Mouse (Mus musculus) heart, embryonic 13.5 days (tissue): ENCODE results near the gene Gm14597. TPM values are rescaled to one million over a fixed set of nuclear protein-coding genes. Genes with fewer than 3 reads are reported as not detected.
"Not testable (repeated sequence)": the region's sequence is repeated elsewhere in the genome, so short reads cannot be mapped to it uniquely, and the experiment has no call there.

Experiments used
- ATAC-seq: fragments of 200-750 bp; cut with Nextera tagmentation; 2 replicates; pipeline ENCODE4 v1.8.0; 2017; ENCODE audit warnings: moderate TSS enrichment; ENCODE audit not compliant: insufficient number of reproducible peaks, low FRiP score, low TSS enrichment; ENCODE audit errors: extremely low read depth
- H3K27ac ChIP-seq: fragments of 300-500 bp; sonication (generic); replicated peaks from 2 replicates; pipeline ENCODE4 v1.5.1; 2015; ENCODE audit warnings: moderate library complexity, mild to moderate bottlenecking, inconsistent platforms
- H3K27me3 ChIP-seq: fragments of 300-500 bp; sonication (generic); replicated peaks from 2 replicates; pipeline ENCODE4 v1.6.1; 2015; ENCODE audit warnings: mild to moderate bottlenecking, inconsistent platforms
- H3K36me3 ChIP-seq: fragments of 300-500 bp; sonication (generic); 2 replicates; pipeline ENCODE4 v1.6.1; 2015; ENCODE audit warnings: mild to moderate bottlenecking, inconsistent platforms
- H3K4me1 ChIP-seq: fragments of 300-500 bp; sonication (generic); 2 replicates; pipeline ENCODE4 v1.6.1; 2015; ENCODE audit warnings: inconsistent platforms
- H3K4me2 ChIP-seq: fragments of 300-500 bp; sonication (generic); 2 replicates; pipeline ENCODE4 v1.6.1; 2015; ENCODE audit warnings: inconsistent platforms, mild to moderate bottlenecking, moderate library complexity
- H3K4me3 ChIP-seq: fragments of 300-500 bp; sonication (generic); 2 replicates; pipeline ENCODE4 v1.5.1; 2015; ENCODE audit warnings: moderate library complexity, mild to moderate bottlenecking, inconsistent platforms
- H3K9ac ChIP-seq: fragments of 300-500 bp; sonication (generic); 2 replicates; pipeline ENCODE4 v1.6.1; 2015; ENCODE audit warnings: inconsistent platforms, mild to moderate bottlenecking, moderate library complexity
- H3K9me3 ChIP-seq: fragments of 300-500 bp; sonication (generic); 2 replicates; pipeline ENCODE4 v1.6.1; 2016; ENCODE audit warnings: inconsistent platforms
- WGBS: fragments of 180-500 bp; shearing (Covaris S2); methylation state at CpG from one replicate; pipeline ENCODE4 v1.1.7; 2015; ENCODE audit warnings: mixed read lengths; 5-methylcytosine and 5-hydroxymethylcytosine counted together
- polyA plus RNA-seq: library from polyadenylated mRNA; unstranded; fragments of >200 nt; fragmentation: Nextera tagmentation; extraction: Ambion mirVana; gene quantifications from 2 replicates; pipeline ENCODE4 v1.2.1, GENCODE M21; 2015

Gm14597 gene
- polyA plus RNA-seq, 1 experiment from 2014 or later, result not detected

DNA sequence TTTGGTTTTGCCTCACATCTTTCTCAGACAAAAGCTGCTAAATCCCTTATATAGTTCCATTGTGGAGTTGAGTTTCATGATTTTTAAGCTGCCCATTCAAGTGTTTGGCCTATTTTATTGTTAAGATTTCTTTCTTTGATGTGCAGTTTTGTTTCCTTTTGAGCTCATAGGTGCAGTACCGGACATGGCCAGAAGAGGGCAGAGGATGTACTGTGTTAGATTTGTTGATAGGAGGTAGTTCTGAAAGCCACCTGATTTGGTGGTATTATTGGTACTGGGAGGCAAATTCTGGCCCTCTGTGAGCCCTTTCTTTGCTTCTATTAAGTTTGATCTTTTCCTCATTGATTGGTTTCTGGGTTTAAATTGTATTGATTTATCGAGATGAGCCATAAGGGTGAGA is 8.8 kb downstream of the Gm14597 start:
- H3K27me3 ChIP-seq, ATAC-seq, H3K9me3 ChIP-seq, H3K36me3 ChIP-seq, H3K4me3 ChIP-seq, H3K4me1 ChIP-seq, H3K9ac ChIP-seq, H3K27ac ChIP-seq, H3K4me2 ChIP-seq: not testable (repeated sequence)
- WGBS, result 27% methylated on average over 2 of the region's 2 CpGs

DNA sequence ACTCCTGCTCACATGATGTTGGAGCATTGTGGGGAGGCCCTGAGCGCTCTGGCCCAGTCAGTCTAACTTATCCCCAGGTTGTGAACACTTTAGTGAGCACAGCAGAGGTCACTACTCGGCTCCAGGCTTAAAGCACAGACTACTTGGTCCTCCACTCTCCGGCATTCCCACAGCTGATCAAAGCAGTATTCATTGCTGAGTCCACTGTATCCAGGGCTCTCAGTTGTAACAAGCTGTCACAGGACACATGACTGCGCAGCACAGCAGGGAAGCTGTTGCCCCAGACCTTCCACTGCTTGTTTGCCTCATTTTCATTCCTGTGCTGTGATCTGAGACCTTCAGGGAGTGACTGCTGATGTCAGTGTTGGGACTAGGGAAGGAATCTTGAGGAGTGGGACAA is 25.4 kb downstream of the Gm14597 start:
- not testable (repeated sequence) for H3K4me3 ChIP-seq, H3K4me1 ChIP-seq, H3K9me3 ChIP-seq, H3K27ac ChIP-seq, ATAC-seq, H3K36me3 ChIP-seq, H3K27me3 ChIP-seq, H3K4me2 ChIP-seq, H3K9ac ChIP-seq
- 39% methylated on average over 3 of the region's 4 CpGs for WGBS

DNA sequence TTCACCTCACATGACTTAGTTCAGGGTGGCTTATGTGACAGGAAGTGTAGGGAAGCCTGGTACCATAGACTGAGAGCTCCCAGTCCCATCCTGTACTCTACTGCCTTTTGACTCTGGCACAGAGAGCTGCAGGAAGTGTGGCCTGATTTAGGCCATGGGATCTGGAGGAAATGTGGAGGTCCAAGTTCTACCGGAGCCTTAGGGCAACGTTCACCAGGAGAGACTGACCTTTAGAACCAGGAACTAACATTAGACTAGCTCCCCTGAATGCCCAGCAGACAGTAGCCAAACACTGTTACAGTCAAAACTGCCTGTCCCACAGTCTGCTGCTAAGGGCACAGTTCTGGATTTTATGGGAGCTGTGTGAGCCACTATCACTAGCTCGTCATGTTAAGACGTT is 27.4 kb downstream of the Gm14597 start:
- not testable (repeated sequence) for H3K9me3 ChIP-seq, H3K27ac ChIP-seq, H3K4me2 ChIP-seq, H3K27me3 ChIP-seq, H3K4me3 ChIP-seq, ATAC-seq, H3K4me1 ChIP-seq, H3K36me3 ChIP-seq, H3K9ac ChIP-seq
- WGBS, result 75% methylated on average over 2 of the region's 4 CpGs

DNA sequence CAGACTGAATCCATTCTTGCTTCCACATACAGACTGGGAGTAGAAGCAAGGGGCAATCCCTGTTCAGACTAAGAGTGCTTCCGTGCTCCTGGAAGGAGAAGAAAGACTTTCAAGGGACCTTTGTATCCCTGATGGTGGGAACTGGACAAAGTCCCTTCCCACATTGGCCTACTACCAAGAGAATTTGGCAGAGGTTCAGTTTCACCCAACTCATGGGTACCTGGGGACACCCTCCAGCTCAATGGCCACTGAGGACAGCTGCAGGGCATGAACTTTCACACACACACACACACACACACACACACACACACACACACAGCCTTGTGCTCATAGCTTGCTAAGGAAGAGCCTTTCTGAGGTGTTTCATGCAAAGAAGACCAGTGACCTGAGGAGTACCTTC is 29.5 kb downstream of the Gm14597 start:
- Histone ChIP-seq H3K27me3 (no peaks in the 10 kb centered on the region), H3K4me3 (no peak overlapping the region), H3K4me2 (no peak overlapping the region), H3K9ac (no peak overlapping the region), H3K9me3 (no peaks in the 10 kb centered on the region), H3K36me3 (no peaks in the 10 kb centered on the region), H3K4me1 (no peaks in the 10 kb centered on the region), H3K27ac (no peak overlapping the region)
- 82% methylated on average over 1 of the region's 1 CpGs for WGBS
- no peak for ATAC-seq

Other genes starting within 250 kb of the Gm14597 start
- gene Mospd1, start 238.5 kb downstream of the Gm14597 start, polyA plus RNA-seq, result 45.3 and 55.7 TPM in 2 replicates
- gene Etd, start 174.1 kb downstream of the Gm14597 start, polyA plus RNA-seq, result not detected in 2 replicates
- 42.5 and 54.0 TPM in 2 replicates for gene Rtl8c, start 947 bp downstream of the Gm14597 start, polyA plus RNA-seq
- gene Rtl8a, start 34.7 kb upstream of the Gm14597 start, polyA plus RNA-seq, result 94.3 and 99.2 TPM in 2 replicates
- 65.3 and 77.3 TPM in 2 replicates for gene Rtl8b, start 61.4 kb upstream of the Gm14597 start, polyA plus RNA-seq
- 0.33 and 0.40 TPM in 2 replicates for gene 4930502E18Rik, start 115.8 kb upstream of the Gm14597 start, polyA plus RNA-seq
- gene 1700013H16Rik, start 148.9 kb upstream of the Gm14597 start, polyA plus RNA-seq, result not detected in 2 replicates
- not detected in 2 replicates for gene Zfp36l3, start 167.4 kb upstream of the Gm14597 start, polyA plus RNA-seq
- gene Xlr, start 188.7 kb upstream of the Gm14597 start, polyA plus RNA-seq, result 2.4 and 3.3 TPM in 2 replicates